Mouse (Mus musculus) liver, postnatal 0 days (tissue): ENCODE data around the gene Tpo.

Experiments
- CTCF ChIP-seq: sonication (generic); IDR thresholded peaks from 2 replicates; pipeline ENCODE4 v1.5.1; 2016; ENCODE audit warnings: antibody characterized with exemption, low read depth
- EP300 ChIP-seq: IDR thresholded peaks from 2 replicates; pipeline ENCODE4 v1.6.1; 2016; ENCODE audit warnings: antibody characterized with exemption, low read depth, mild to moderate bottlenecking

DNA sequence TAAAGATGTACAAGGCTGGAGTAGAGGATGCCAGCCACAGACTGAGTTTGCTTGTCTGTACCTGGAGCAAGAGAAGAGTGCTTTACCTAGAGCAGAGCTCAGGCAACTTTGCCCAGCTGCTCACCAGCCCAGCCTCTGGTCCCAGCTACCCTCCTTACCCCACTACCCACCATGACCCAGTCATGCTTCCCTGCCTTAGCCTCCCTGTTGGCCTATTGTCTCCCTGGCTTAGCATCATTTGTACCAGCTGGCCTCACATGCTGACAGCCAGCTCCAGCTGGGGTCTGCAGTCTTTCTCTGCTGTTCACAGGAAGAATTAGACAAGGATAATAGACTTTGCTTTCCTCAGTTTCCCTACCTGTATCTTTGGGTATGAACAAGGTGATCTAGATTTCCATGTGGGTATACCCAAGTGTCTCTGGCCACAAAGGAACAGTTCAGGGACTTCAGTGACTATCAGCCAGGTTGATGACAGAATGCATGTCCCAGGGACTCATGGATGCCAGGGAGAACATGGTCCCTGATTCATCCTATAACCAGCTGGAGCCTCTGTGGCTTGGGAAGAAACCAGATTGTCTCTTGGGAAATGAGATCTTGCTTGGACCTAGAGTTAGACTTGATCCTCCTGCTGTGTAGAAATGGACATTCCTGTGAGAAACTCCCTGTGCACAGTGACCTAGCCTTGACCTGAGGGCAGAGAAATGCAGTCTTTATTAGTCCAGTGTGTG is 96.4 kb downstream of the Tpo start:
- TF ChIP-seq CTCF: no peak
- TF ChIP-seq EP300: no peak
